Mouse (Mus musculus) heart, postnatal 10 days (tissue): Measurements from ENCODE around the gene Pard3. TPM values are rescaled to one million over a fixed set of nuclear protein-coding genes. Genes with fewer than 3 reads are reported as not detected.

ENCODE experiments used
- DNase-seq, 2 experiments: peaks; one replicate each; pipeline ENCODE4 v3.0.0; 2021
- intact Hi-C: fragments of 180-260 bp; cut with DNase I; formaldehyde crosslinking; loops from one replicate; pipeline ENCODE4 v1.15.1; 2025
- total RNA-seq, 2 experiments: library from RNA; stranded (reverse); gene quantifications; 2 replicates each; pipeline ENCODE4 v1.2.3; 2021

Gene Pard3
- total RNA-seq, 2 experiments from 2014 or later = 32.8 to 35.0 TPM

DNA sequence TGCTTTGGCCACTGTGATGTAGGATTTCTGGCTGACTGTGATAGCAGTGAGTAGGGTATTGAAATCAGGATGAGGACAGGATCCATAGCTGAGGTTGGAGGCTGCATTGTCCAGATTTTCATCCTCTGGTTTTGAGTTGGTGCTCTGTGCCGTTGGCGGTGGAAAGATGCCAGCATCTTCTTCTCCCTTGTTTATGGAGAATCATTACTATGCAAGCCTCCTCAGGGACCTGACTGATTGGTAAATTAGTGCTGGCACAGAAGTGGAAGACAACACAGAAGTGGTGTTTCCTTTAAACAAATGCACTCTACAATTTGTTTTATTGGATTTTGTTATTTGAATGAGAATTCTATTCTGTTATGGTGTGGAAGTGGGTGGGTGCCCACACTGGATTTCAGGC is 18.8 kb downstream of the Pard3 start:
- intact Hi-C loops = no loop called here
- no peak for DNase-seq

DNA sequence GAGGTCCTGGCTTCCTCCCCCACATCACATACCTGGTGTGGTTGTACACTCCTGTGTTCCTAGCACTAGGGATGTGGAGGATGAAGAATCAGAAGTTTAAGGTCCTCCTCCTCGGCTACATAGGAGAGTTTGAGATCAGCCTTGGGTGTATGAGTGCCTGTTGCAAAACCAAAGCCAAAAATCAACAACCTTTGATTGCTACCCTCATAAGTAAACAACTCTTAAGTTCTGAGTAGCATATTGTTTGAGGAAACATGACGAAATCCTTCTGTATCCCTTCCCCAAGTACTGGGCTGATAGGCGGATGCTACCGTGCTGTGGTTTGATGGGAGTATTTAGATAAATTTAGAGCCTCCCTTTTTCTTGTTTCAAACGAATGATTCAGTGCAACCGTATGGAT is 20.9 kb downstream of the Pard3 start:
- intact Hi-C loops = no loop called here

GRCm38 (mm10) chr8:127087434-127087833 is 23.7 kb downstream of the Pard3 start:
- no peak for DNase-seq
- intact Hi-C loops = no loop called here

More for the DNA sequence above, 20.9 kb downstream of the Pard3 start:
- no peak for DNase-seq

- intact Hi-C loops = no loop called here
- DNase-seq = no peak
Measured at GRCm38 (mm10) chr8:127088372-127088771, 24.7 kb downstream of the Pard3 start.

GRCm38 (mm10) chr8:127089021-127089420 is 25.3 kb downstream of the Pard3 start:
- peak in 1 of 2 experiments; percentile 38 for DNase-seq
- intact Hi-C loops = no loop called here

DNA sequence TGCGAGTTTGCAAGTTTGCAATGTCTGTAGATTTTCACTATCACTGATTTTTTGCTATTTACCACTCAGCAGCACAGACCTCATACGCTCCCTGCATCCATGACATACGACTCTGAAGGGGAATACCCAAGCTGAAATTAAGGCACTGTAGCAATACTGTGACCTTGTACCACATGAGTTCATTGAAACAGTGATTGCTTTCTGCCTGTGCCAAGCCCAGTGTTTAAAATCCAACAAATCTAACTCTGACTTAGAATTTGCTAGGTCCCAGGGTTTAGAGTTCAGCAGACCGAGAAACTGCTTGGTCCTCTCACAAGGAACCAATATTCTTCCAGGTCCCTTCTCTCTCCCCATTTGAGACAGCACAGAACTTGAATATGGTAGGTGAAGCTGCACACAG is 26.7 kb downstream of the Pard3 start:
- intact Hi-C loops = no loop called here
- DNase-seq = no peak

GRCm38 (mm10) chr8:127091936-127092335 is 28.2 kb downstream of the Pard3 start:
- intact Hi-C loops = no loop called here
- DNase-seq = no peak

GRCm38 (mm10) chr8:127092383-127093112 is 28.9 kb downstream of the Pard3 start:
- intact Hi-C loops = no loop called here

GRCm38 (mm10) chr8:127093113-127093426 is 29.4 kb downstream of the Pard3 start:
- intact Hi-C loops = no loop called here
- no peak for DNase-seq

More at GRCm38 (mm10) chr8:127092383-127093112, 28.9 kb downstream of the Pard3 start:
- DNase-seq = peak; percentile 40

GRCm38 (mm10) chr8:127095763-127096162 is 32.1 kb downstream of the Pard3 start:
- DNase-seq = no peak
- intact Hi-C loops = no loop called here

- no peak for DNase-seq
- intact Hi-C loops = no loop called here
Measured at GRCm38 (mm10) chr8:127099439-127100090, 35.9 kb downstream of the Pard3 start.

GRCm38 (mm10) chr8:127103256-127103655 is 39.6 kb downstream of the Pard3 start:
- intact Hi-C loops = no loop called here
- DNase-seq = no peak

GRCm38 (mm10) chr8:127104616-127105015 is 40.9 kb downstream of the Pard3 start:
- DNase-seq = no peak
- intact Hi-C loops = no loop called here

- intact Hi-C loops = no loop called here
- DNase-seq = peak; percentile 69 to 72
Measured at GRCm38 (mm10) chr8:127107928-127108327, 44.2 kb downstream of the Pard3 start.

- intact Hi-C loops = no loop called here
- DNase-seq = no peak
Measured at GRCm38 (mm10) chr8:127113209-127113608, 49.5 kb downstream of the Pard3 start.

DNA sequence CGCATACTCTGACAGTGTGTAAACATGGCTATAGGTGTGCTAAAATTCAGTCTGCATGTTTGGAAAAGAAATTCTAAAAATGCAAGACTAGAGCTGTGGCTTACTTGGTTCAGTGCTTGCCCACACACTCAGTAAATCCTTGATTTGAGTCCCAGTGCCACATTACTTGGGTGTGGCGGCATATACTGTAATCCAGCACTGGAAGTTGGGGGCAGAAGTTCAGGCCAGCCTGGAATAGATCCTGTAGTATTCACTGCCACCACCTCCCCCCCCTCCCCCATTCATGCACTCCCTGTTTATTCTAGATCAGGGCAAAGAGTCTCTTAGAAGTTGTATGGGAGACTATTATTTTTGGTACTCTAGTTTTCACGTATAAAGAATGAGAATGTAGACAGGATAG is 52.1 kb downstream of the Pard3 start:
- no peak for DNase-seq
- intact Hi-C loops = no loop called here

DNA sequence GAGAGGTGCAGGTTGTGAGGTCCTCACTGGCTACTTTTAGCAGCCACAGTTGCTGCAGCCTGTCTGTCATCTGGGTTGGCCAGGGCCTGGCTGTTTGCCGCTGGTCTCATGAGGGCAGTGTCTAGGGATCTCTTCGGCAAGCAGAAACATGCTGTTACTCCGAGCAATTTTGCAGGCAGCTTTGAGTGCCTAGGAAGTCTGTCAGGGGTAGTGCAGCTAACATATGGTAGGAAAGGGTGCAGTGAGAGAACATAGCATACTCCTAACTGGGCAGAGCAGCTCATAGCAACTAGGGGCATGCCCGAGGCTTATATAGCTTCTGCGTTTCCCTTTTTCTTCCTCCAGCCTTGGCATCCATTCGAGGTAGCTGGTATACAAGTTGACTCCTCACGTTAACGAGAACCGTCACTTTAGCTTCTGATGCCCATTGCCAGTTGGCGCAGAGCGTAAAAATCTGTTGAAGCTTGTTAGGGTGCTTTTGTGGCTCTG is 54.7 kb downstream of the Pard3 start:
- intact Hi-C loops = no loop called here
- DNase-seq = peak; percentile 50 to 64

GRCm38 (mm10) chr8:127123391-127123790 is 59.7 kb downstream of the Pard3 start:
- DNase-seq = no peak
- intact Hi-C loops = no loop called here

GRCm38 (mm10) chr8:127124795-127125194 is 61.1 kb downstream of the Pard3 start:
- no peak for DNase-seq
- intact Hi-C loops = no loop called here

DNA sequence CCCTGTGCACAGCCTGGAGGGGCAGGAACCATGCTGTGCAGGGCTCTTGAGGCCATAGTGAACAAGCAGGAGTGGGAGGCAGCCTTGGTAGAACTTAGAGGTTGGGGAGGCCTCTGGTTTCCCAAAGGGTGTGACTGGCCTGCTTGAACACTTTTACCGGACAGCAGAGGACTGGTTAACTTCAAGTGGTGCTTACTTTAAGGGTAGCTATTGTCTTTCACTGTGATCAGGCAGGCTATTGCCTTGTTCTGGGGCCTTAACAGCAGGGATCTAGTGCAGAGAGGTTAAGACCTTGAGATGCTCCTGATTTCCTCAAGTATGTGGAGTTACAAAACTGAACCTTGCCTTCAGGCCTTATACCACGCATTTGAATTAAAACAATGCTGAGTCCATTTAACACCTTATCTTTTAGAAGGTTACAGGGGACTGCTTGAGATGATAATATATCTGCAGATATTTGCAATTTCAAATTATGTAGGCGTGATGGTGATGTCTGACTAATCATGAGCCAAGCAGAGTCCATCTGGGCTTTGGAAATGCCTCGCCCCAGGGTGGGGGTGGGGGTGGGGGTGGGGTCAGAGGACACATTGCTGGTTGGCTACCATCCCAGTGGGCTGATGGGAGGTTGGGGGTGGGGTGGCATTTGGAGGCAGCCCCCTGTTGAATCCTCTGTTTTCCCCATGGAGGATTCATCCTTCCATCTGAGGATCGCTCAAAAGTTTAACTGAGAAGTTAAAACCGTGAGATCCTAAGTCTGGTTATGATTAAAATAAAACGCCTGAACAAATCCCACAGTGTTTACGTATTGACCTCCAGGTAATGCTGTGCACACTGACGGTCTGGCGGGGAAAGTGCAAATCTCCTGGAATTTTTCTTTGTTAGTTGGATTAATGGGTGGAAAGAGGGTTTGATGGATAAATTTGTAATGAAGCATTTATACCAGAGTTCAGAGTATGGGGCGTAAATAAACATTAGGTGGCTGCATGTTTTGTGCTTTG is 62.3 kb downstream of the Pard3 start:
- DNase-seq = no peak
- intact Hi-C loops = no loop called here

DNA sequence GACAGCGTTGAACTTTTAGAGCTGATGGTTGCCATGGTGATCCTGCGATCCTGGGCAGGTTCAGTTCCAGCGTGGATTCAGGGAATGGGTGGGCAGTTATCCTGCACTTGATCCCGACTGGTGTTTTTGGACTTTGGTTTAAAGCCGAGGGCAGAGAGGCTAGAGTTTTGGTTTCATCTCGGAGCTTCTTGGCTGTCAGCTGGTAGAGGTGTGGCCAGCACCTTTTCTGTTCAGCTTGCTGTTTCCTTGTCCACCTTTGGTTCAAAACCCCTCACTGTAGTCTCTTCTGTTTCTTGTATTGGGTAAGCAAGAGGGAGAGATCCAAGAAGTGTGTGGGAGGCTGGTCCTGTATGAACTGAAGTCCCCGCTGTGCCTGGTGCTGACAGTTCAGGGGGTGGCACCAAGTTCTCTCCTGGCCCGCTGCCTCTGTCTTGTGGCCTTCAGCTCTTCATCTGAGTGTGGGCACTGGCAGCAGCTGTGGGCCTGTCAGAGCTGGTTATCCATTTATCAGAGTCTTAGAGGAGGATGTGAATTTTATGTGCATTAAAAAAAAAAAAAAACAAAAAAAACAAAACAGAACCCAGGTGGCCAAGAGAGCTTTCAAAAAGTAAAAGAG is 65.2 kb downstream of the Pard3 start:
- intact Hi-C loops = no loop called here
- DNase-seq = peak; percentile 30 to 53
